Mouse (Mus musculus): ENCODE measurements around the gene Slc25a36.

The Slc25a36 gene

DNA sequence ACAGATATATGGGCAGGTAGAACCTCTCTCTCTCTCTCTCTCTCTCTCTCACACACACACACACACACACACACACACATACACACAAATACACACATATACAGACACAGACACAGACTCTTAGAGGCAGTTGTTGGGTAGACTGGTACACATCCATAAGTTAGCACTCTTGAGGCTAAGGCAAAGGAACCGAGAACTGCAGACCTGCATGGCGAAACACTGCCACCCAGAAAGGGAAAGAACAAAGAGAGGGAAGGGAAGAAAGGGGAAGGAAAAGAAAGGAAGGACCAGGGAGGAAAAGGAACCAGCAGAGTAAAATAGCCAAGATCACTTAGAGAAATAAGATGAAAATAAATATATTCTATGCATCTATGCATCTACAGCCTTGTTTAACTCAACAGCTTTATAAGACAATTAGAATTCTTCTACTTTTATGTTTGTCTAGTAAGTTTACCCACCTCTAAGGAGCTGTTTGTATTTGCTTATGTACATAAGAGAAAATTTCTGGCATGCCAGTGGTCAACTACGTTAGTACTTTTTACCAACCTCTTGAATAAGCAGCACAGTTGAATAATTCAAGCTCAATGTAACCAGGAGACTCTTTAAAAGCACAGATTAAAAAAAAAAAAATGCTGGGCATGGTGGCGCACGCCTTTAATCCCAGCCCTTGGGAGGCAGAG lies 4.3 kb downstream of the Slc25a36 start:
- DNase-seq = no peak

DNA sequence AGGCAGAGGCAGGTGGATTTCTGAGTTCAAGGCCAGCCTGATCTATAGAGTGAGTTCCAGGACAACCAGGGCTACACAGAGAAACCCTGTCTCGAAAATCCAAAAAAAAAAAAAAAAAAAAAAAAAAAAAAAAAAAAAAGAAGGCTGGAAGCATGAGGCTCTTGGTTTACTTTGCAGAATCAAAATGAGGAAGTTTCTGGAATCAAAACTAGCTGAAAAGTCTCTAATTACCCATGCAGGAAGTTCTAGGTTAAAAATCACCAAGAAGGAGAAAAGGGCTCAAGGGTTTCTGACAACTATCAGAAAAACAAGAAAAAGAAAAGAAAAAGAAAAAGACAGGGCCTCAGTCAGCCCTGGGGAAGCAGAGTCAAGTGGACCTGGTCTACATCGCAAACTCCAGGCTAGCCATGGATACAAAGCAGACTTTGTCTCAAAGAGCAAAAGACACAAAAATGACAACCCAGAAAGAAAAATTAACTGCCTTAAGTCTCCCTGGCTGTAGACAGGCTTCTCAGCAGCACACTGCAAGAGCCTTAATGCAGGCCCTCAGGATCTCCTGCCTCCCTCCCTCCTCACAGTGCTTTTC lies 5.5 kb downstream of the Slc25a36 start:
- DNase-seq = no peak

DNA sequence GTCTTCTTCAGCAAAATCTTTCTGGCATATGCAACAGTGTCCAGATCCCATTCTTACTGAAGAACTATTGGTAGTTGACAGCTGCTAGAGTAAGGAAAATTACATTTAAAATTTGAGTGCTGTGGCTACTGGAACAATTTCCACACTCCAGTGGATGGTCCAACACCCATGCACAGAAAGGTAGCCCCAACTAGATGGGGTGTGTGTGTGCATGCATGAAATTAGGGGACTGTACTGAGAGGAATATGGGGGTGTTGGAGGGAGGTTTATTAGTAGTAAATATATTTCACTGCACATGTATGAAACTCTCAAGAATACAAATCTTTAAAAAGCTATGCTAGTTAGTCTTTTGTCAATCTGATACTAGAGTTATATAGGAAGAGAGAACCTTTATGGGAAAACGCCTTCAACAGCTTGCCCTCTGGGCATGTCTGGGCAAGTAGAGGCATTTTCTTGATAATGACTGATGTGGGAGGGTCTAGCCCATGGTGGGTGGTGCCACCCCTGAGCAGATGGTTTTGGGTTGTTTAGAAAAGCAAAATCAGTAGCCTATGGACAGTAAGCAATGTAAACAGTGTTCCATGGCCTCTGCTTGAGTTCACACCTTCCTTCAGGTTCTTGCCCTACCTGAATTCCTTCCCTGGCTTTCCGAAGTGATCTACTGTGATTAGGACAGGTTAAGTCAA lies 7.4 kb downstream of the Slc25a36 start:
- DNase-seq = no peak

DNA sequence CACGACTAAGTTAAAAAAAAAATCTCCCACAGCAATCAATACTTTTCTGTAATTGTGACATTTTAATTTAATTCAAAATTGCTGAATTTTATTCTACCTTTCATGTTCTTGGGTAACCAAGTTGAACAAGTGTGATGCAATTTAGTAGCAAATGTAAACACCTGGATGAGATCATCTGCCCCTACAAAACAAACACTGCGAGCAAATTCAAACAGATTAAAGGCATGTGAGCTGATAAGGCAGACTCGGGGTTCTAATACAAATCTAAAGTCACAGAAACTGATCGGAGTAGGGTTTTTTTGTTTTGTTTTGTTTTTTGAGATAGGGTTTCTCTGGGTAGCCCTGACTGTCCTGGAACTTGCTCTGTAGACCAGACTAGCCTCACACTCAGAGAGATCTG lies 12.0 kb downstream of the Slc25a36 start:
- DNase-seq = no peak

DNA sequence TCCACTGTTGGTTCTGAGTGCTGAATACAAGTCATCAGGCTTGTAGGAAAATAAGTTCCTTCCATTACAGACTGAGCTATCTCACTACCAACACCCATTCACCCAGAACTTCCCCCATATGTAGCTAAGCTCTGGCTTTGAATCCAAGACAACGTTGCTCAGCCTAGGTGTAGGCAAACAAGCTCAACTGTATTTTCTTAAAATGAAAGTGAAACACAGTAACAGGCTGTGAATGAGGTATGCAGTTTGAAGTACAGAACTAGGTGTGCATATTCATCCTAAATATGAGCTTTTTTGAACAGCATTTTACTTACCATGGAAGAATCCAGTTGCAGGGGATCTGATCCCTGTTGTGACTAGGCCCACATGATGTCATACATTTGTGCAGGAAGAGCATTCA lies 14.8 kb downstream of the Slc25a36 start:
- DNase-seq = no peak

DNA sequence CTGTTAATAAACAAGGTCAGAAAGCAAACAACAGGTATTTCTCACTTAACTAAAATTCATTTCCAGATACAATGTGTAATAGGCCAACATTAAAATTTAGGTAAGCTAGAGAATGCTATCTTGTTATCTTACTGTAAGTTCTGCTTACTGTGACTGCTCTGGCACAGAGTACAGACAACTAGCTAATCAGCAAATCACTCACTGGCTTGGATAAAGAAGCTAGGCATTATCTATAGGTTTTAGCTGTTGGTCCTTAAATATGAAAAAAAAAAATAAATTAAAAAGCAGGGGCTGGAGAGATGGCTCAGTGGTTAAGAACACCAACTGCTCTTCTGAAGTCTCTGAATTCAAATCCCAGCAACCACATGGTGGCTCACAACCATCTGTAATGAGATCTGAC lies 23.1 kb downstream of the Slc25a36 start:
- DNase-seq = no peak

DNA sequence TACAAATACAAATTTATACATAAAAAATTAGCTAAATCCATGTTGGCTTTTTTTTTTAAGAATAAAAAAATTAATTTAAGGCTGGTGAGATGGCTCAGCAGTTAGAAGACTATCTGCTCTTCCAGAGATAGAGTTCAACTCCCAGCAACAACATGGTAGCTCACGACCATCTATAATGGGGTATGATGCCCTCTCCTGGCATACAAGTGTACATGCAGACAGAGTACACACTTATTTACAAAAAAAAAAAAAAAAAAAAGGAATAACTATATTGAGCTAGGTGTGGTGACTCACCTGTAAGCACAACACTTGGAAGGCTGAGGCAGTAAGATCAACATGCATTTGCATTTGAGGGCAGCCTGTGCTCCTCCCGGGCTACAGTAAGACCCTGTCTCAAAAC lies 26.3 kb downstream of the Slc25a36 start:
- no peak for DNase-seq

DNA sequence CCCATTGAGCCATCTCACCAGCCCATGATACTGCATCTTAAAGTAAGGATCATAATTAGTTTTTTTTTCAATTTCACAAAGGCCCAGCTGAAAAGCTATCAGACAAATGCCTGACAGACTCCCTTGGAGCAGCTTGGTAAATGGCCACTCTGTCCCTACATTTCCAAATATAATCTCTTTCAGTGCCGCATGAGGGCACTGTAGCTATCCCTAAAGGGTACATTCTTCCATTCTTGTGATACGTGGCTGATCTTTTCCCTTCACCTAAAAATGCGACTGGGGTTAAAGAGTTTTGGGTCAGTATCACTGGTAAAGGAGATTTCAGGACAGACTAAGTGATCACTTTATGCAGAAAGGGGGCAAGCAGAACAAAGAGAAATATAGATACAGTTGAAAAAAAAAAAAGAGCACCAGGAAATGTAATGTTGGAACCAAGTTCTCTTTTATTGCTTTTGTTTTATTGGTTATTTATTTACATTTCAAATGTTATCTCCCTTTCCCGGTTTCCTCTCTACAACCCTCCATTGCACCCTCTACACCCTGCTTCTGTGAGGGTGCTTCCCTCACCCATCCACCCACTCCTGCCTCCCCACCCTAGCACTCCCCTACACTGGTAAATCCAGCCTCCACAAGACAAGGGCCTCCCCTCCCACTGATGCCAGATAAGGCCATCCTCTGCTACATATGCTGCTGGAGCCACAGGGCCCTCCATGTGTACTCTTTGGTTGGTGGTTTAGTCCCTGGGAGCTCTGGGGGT lies 29.7 kb downstream of the Slc25a36 start:
- DNase-seq = no peak

DNA sequence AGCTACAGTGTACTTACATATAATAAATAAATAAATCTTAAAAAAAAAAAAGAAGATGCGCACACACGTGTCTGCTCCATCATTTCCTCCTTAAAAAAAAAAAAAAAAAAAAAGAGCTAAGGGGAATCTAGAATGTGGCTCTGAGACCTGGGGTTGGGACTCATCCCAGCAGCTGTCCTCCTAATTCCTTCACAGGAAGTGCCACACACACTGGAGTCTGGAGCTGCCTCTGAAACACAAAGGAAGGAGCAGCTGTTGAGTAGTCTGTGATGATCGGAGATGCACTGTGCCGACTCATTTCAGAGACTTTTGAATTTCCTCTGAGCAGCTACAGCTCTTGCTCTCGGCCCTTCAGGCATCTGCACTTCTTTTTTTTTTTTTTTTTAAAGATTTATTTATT lies 41.0 kb downstream of the Slc25a36 start:
- DNase-seq = no peak

DNA sequence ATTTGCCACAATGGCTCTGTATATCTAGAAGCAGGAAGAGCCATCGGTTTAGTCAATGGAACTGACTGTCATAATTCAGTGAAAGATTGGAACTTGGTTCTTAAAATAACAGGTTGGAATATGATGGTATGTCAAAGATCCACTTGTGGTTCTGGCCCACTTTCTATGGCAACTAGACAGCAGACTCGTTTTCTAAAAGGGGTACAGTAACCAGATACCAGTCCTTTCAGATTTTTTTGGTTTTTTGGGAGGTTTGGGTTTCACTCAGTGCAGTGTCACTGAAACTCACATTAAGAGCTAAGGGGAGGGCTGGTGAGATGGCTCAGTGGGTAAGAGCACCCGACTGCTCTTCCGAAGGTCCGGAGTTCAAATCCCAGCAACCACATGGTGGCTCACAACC lies 41.5 kb downstream of the Slc25a36 start:
- no peak for DNase-seq

DNA sequence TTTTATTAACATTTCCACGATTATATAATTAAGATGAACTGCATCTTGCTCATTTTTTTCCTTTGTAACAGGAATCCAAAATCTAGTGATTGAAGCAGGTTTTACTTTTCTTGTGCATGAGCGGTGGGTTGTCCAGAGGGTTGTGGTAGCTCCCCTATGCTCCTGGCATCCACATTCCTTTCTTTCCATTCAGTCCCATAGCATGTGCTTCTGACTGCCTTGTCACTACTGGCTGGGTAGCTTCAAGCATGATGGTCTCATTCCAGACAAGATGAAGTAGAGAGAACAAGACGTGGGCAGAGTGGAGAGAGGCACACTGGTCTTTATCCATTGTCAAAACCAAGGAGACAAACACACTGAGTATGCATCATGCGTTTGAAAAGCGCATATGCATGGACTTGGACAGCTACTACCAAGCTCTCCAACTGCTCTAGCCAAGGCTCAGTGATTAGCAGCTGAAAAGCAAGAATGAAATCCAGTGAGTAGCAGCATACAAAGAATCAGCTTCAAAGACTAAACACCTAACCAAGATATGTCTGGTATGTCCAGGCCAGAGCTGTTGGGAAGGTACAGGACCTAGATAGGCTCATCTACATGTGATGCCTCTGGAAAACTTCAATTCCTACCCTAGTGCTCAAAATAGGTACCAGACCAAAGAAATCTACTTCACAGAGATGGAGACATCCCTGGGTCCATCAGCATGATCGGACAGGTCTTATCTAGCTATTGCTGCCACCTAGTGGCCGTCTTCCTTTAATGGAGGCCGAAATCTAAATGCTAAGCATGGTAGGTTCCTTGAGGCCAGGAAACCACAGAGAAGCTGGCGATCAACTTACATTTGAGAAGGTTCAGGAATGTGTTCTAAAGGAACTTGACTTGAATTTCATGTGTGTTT lies 42.5 kb downstream of the Slc25a36 start:
- peak; percentile 74 for DNase-seq

DNA sequence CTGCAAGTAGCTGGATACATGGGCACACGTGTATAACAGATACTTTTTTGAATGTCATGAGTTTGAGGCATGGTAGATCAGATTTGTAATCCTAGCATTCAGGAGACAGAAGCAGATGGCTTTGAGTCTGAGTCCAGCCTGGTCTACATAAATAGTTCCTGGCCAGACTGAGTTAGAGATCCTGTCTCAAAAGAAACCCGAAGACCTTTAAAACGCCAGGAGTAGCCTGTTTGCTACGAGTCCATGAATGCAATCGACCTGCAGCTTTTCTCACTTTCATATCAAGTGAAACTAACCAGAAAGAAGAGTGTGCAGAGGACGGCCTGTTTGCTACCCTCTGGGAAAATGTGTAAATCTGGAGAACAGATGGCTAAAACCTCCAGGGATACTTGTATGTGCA lies 43.2 kb downstream of the Slc25a36 start:
- DNase-seq = no peak

DNA sequence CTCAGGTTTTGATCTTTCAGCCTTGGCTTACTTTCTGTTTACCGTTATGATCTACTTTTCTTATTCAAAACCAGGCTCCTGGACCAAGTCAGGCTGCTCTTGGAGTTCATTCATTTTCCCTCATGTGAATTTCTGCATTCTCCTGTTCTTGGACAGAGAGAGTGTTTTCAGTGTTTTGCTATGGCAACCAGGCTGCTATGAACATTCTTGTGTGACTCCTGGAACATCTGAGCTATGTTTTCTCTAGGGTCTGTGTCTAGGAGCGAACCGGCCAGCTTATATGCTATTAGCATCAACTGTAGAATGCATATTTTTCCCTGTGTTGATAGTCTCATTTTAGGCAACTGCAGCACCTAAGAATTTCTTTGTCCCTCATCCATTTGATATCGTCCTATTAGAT lies 45.1 kb downstream of the Slc25a36 start:
- DNase-seq = no peak

DNA sequence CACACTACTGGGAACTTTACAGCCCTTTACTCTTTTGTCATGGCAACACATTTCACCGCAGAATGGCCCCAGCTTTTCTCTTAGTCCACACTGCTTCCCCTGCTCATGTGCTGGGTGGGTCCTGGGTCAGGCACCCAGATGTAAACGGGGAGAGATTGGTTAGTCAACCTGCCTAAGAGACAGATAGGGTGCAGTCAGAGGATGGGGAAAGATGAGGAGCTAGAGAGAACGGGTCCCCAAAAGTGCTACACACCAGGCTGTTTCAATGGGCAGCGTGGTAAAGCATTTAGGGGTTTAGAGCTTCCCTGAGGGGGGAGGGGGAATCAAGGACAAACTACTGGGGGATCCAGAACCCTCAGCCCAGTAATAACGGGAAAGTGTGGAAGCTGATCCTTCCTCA lies 45.7 kb downstream of the Slc25a36 start:
- no peak for DNase-seq

DNA sequence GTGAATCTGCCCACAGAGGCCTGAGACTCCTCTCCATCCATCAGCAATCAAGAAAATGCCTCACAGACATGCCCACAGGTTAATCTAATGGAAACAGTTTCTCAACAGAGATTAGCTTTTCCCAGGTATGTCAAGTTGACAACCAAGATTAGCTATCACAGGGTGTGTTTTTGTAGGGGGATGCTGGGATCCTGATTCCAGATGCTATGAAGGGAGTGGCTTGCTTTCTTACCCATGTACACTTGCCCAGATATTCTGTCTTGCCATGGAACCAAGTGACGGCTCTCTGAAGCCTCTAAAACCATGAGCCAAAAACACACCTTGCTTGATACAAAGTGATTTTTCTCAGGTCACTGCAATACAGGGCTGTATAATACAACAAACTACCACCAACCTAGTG lies 46.8 kb downstream of the Slc25a36 start:
- no peak for DNase-seq

DNA sequence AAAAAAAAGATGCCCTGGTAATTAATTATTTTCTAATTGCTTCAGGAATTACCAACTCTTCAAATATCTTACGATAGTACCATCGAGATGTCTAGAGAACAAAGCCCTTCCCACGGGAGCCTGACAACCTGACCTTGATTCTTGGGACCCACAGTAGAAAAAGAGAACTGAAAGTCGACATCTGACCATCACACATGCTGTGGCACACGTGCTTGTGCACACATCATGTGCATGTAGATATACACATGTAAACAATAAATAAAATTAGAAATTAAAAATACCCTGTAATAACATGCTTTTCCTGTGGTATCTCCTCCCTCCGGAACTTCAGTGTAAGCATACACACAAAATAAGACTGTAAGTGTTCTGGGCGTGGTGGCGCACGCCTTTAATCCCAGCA lies 49.3 kb downstream of the Slc25a36 start:
- DNase-seq = no peak

DNA sequence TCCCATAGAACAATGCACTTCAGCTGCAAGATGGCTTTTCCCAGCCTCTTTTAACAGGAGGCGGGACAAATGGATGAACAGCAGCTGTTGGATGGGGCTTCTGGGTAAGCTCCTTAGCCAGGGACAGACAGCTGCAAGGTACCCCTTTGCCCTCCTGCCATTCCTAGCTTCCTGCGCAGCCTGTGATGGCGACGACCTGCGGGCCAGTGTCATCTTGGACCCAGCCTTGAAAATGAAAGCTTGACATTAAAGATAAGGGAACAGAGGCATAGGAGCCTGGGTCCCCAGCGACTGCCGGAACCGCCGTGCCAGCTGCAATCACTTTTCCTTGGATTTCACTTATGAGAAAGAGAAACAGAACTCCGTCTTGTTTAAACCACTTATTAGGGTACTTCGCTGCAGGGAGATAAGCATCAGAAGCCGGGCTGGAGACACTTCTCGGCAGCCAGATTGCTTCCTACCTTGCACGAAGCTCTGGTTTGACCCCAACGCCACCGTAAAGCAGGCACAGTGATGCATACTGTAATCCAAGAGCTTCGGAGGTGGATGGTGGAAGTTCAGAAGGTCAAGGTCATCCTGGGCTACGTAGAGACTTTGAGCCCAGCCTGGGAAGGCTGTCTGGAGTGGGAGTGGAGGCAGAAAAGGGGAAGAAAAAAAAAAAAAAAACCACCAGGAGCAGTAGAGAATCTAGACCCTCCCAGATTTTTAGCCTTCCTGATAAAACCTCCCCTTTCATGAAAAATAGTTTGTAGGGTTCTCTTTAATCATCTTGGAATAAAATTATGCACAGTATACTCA lies 54.2 kb downstream of the Slc25a36 start:
- no peak for DNase-seq

DNA sequence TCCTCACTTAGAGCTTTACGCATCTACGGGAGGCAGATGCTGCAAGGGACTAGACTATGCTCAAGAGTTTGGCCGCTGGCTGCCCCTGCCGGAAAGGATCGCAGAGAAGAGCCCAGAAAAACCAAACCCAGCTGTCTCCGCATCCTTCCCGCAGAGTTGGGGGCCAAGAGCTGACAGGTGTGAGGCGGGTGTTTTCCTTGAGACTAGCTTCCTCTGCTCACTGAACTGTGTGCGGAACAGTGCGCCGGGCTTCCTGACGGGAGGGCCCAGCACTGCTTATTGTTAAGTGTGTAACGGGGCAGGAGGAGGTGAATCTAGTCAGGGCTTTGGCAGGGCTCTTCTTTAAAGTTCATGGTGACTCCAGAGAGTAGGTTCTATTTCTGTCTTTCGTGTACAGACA lies 55.1 kb downstream of the Slc25a36 start:
- no peak for DNase-seq

DNA sequence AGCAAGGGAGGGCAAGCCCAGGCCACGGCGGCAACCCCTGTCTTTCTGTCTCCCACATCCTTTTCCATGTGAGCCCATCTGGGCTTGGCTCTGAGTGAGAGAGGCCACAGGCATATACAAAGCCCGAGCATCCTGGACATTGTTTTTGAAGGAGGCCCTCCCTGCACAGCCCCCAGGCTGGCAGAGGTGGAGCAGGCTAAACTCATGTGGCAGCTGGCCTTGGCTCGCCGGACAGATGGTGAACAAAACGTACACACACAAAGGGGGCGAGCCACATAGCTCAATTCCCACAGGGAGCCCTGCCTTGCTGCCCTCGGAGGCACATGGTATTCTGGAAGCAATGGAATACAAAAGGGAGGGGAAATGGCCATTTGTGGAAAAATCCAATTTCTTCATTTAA lies 59.8 kb downstream of the Slc25a36 start:
- DNase-seq = no peak

DNA sequence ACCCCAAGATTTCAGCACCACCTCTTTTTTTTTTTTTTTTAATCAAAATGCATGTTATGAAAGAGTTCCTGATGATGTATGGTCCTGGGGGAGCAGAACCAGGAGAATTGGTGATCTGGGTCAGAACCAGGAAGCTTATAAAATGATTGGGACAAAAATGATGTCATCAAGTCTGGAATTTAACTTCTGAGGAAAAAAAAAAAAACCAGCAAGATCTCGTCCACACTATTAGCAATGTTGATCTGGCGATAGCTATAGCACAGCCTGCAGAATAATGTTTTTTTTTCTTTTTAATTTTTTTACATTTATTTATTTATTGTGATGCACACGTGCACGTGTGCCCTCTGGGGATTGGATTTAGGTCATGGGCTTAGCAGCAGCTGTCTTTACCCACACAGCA lies 64.7 kb downstream of the Slc25a36 start:
- no peak for DNase-seq

DNA sequence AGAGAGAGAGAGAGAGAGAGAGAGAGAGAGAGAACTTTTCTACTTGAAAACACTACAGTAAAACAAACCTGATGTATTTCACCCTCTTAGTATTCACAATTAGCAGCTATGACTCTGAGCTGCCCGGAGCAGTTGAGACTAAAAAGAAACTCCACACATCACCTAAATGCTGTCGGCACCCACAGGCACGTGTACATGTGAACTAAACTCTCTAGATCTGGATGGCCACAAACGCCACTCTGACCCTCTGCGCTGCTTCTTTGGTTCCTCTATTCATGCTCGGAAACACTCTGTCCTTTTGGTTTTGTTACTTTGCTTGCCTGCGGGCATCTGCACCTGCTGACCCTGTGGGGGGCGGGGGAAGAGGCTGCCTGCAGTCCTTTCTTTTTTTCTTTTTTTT lies 69.3 kb downstream of the Slc25a36 start:
- no peak for DNase-seq

DNA sequence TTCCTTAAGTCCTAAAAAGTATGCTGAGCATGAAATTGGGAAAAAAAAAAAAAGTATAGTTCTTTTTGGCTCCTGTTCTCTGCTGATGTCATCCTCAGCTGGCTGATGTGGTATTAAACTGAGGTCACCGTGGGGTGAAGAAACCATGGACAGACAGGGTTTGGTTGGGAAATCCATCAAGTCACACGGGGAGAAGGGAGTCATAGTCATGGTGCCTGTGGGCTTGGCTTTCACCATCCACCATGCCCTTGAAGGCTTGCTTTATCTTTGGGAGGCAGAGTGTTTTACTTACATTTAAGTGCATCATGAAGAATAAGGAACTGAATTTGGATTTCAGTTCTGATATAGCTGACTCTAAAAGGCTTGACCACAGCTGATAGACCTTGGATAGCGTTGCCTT lies 72.9 kb downstream of the Slc25a36 start:
- no peak for DNase-seq
